Mouse (Mus musculus) urinary bladder, adult 18-20 months (tissue): ENCODE measurements around the gene Apba3.
A peak's percentile ranks its signal among the peaks of the same experiment; 100 is the strongest.

ENCODE experiments used
- DNase-seq, 2 experiments: peaks; one replicate each; pipeline ENCODE4 v3.0.0; 2022; ENCODE audit warnings: low spot score in 2 of 2, mixed read lengths in 2 of 2

Gene Apba3

GRCm38 (mm10) chr10:81306837-81307682 is 40.3 kb downstream of the Apba3 start:
- DNase-seq = no peak

GRCm38 (mm10) chr10:81309571-81309970 is 42.8 kb downstream of the Apba3 start:
- no peak for DNase-seq

GRCm38 (mm10) chr10:81313581-81313980 is 46.8 kb downstream of the Apba3 start:
- no peak for DNase-seq

GRCm38 (mm10) chr10:81314201-81314600 is 47.4 kb downstream of the Apba3 start:
- DNase-seq = no peak

GRCm38 (mm10) chr10:81315587-81315986 is 48.8 kb downstream of the Apba3 start:
- DNase-seq = no peak

- DNase-seq = no peak
Measured at GRCm38 (mm10) chr10:81316338-81317060, 49.7 kb downstream of the Apba3 start.

GRCm38 (mm10) chr10:81317273-81317672 is 50.5 kb downstream of the Apba3 start:
- DNase-seq = peak; percentile 48 to 58

GRCm38 (mm10) chr10:81318589-81319329 is 52.0 kb downstream of the Apba3 start:
- no peak for DNase-seq

GRCm38 (mm10) chr10:81319330-81319699 is 52.6 kb downstream of the Apba3 start:
- no peak for DNase-seq

GRCm38 (mm10) chr10:81319741-81320549 is 53.2 kb downstream of the Apba3 start:
- DNase-seq = peak in 1 of 2 experiments; percentile 35

- peak; percentile 96 to 99 for DNase-seq
Measured at GRCm38 (mm10) chr10:81320550-81321347, 54.0 kb downstream of the Apba3 start, which contains the start of gene Cactin. Gene Cactin (plus strand): TSS chr10:81321103.

GRCm38 (mm10) chr10:81321436-81321835 is 54.7 kb downstream of the Apba3 start:
- no peak for DNase-seq

- no peak for DNase-seq
Measured at GRCm38 (mm10) chr10:81322444-81322843, 55.7 kb downstream of the Apba3 start.
